Mouse (Mus musculus): ENCODE data around the gene Thtpa.

Gene Thtpa

DNA sequence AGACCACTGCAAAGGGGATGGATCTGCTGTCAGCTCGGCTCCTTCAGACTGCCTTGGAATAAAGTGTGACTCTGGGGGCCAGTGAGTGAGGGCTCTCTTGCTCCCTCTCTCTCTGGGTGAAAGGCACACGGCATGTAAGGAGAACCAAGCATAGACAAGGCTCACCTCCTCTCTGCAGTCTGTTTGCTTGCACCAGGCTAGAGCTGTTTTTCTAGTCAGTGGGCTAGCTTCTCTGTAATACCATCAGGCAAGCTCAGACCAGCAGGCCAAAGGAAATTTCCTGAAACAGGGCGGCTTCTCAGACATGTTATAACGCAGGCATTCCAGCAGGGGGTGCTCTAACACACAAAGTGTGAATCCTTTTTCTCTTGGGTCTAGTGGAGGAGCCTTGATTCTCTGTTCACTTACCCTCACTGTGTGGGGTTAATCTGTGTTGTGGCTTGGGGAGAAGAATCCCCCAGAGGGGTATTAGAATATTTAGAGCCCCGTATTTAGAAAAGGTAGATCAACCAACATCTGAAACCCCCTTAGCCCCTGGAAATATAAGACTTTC lies 53.9 kb downstream of the Thtpa start:
- DNase-seq, result peak; percentile 81

All from thymus, postnatal 4 days (tissue).